Mouse (Mus musculus) adrenal gland, postnatal 10 days (tissue): ENCODE measurements at regions not wholly inside any gene's neighbourhood (a gene's known extent, or its start where the extent isn't known, plus 50 kb on each side); places are given as distances from the start of the nearest gene placed in this dataset.

Source experiments
- DNase-seq: peaks from one replicate; pipeline ENCODE4 v3.0.0; 2021; ENCODE audit warnings: mixed read lengths

DNA sequence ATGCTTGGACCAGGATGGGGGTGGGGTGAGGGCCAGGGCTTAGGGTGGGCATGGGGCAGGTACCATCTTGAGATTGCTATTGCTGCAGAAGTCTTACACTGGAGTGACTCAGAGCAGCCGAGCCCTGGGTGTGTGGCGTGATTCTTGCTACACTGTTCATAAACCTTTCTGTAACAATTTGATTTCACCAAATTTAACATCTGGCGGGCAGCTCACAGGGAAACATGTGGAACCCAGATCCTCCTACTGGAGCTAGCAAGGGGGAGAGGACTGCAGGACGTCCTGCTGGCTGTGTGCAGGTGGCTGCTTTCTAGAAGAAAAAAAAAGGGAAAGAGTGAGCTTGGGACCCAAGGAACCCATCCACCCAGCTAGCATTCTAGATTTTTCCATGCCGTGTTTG lies 719.7 kb downstream of the Vrk1 start:
- DNase-seq, result no peak

DNA sequence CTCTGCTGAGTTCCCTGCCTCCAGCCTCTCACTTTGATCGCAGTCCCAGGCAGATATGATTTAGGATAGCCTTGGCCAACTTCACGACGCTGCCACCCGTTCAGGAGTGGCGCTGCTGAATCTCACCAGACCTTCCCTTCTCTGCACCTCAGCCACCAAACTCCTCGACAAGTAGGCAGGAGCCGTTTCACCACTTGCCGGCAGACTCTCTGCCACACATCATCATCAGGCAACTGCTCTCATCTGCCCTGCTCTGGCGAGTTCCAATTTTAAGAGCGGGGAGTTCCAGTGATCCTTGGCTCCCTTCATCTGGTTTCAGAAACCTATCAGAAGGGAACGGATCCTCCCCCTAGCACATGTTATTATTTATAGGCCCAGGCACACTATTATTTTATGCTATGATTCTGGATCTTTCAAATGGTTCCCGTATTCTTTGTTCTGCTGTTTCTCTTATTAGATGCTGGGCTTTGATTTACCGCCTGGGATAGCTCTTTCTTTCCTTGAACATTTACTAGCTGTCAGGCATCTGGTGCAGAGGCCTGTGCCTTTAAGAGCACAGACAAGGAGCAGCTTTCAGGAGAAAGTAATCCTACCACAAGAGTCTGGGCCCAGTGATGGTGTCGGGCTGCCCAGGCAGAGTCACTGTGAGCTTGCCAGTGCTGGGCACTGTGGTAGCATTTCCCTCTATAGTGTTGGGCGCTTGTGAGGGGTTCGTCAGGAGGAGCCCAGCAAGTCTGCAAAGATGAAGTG lies 722.3 kb downstream of the Vrk1 start:
- no peak for DNase-seq

- no peak for DNase-seq
Measured at GRCm38 (mm10) chr12:106748765-106749164, 738.7 kb downstream of the Vrk1 start.

- no peak for DNase-seq
Measured at GRCm38 (mm10) chr12:106763552-106763951, 724.9 kb upstream of the 3110018I06Rik start.

- peak; percentile 19 for DNase-seq
Measured at GRCm38 (mm10) chr12:106764516-106764915, 723.9 kb upstream of the 3110018I06Rik start.

DNA sequence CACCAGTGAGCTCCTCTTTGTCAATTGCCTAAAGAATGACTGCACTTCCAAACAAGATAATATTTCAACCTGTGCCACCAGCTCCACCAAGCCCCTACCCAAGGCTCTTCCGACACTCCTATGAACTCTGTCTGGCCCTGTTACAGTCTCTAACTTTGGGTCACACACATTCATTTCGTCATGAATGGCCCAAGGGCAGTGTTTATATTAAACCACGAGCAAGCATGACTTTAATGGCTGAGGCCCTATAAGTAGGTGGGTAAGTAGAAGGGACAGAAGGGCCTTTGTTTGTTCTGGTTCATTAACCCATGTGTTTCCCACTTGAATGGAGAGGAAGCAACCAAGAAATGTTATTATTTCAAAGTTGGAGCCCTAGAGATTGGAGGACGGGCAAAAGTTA lies 714.9 kb upstream of the 3110018I06Rik start:
- DNase-seq, result no peak

DNA sequence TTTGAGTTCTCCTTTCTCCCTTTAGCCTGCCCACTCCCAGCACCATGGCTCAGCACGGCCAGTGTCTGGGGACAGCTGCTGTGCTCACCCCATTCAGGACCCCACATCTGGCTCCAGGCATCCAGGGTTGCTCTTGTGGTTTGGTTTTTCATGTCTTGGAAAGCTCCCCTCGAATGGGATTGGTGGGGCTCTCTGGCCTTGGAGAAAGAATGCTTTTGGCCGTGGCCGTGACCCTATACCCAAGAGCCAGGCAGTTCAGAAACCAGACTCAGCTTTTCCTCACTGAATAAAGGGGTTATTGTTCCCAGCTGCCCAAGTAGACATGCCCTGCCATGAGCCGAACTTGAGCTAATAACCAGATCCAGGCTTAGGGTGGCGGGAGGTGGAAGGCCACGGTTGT lies 691.8 kb upstream of the 3110018I06Rik start:
- DNase-seq, result no peak

DNA sequence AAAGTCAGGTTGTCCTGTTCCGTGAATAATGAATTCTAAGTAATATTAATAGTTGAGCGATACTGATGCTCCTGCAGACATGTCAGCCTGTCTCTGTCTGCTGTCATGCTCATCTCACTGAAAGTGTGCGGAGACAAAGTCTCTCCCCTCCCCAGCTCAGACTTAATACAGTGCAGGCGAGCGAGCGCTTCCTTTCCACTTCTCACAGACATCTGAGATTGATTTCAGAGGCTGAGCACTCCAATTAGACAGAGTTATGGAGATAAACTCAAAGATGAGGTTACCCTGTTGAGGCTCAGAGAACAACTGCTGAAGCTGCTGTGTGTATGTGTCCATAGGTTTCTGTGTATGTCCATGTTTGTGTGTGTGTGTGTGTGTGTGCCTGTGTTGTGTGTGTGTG lies 668.7 kb upstream of the 3110018I06Rik start:
- DNase-seq, result no peak

DNA sequence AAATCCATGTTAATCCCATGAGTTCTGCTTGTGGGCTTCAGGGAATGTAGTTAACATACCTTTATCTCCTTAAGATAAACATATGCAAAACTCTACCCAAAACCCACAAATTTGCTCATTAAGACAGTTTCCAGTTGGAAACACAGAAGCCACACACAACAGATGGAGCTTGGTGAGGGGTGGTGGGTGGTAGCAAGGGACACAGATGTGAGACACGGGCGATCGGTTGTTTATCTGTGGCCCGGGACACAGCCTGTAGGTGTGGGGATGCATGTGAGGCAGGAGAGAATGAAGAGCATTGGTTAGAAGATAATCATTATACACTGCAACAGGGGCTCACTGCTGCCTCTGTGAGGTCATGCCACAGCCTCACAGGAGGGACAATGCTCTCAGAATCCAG lies 666.1 kb upstream of the 3110018I06Rik start:
- DNase-seq, result no peak

DNA sequence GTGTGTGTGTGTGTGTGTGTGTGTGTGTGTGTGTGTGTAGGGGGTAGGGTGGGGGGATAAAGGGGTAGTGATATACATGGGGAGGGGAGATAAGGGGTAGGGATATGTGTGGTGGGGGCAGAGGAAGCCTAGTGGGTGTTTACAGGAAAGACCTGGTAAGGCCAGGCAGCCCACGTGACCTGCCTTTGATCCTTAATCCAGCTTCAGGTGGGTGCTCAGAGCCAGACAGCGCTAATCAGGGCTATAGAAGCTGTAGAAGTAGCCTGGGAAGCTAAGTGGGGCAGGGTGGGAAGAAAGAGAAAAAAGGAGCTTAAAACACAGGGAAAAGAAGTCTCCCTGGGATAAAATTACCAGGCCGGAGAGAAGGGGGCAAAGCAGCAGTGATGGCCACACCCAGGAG lies 659.9 kb upstream of the 3110018I06Rik start:
- no peak for DNase-seq

DNA sequence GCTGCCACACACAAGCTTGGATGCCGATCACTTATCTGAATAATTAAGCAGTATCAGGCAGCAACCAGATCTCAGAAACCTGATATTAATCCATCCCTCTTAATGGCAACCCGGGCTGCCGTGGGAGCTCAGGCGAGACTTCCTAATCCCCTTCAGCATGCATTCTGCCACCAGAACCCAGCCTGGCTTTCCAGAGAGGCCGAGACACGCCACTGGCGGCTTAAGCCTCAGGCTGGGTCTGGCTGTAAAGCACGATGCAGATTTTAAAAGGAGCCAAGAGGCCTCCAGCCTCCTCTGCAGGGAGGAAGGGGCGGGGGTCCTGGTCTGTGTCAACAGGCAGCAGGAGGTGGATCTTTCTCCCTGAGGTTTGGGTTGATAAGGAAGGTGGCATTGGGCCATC lies 659.1 kb upstream of the 3110018I06Rik start:
- no peak for DNase-seq

DNA sequence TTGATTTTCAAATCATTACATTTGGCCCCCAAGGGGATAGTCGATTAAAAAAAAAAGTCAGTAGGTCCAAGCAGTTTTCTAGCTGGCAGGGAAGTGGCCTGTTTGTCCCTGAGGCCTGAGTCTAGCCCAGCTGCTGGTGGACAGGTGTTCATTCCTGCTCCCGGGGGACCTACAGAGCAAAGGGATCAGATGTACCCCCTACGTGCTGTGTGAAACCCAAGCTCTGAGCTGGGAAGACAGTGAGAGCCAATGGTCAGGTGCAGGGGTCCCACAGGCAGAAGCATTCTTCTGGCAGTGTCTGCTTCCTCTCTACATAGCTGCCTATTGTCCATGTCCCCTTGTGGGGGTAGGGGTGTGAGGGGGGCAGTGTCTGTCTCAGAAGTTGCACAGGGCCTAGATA lies 653.2 kb upstream of the 3110018I06Rik start:
- no peak for DNase-seq

GRCm38 (mm10) chr12:106839618-106840017 lies 648.8 kb upstream of the 3110018I06Rik start:
- no peak for DNase-seq

- no peak for DNase-seq
Measured at GRCm38 (mm10) chr12:106840150-106840651, 648.2 kb upstream of the 3110018I06Rik start.

DNA sequence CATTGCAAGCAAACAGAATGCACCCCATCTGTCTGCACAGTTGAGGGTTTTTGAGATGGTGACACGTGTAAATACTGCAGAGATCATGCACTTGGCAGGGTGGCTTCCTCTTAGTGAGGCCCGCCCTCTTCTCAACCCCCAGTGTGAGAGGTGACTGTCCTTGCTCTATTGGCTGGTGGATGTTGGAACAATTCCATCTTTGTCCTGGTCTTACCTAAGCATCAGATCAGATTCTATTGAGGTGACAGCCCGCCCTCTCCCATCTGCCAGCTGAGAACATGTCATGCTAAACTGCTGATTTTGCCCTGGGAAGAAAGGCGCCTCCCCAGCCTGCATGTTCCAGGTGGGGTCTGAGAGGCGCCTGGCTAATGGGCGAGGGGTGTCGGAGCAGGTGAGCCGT lies 646.4 kb upstream of the 3110018I06Rik start:
- DNase-seq, result no peak

DNA sequence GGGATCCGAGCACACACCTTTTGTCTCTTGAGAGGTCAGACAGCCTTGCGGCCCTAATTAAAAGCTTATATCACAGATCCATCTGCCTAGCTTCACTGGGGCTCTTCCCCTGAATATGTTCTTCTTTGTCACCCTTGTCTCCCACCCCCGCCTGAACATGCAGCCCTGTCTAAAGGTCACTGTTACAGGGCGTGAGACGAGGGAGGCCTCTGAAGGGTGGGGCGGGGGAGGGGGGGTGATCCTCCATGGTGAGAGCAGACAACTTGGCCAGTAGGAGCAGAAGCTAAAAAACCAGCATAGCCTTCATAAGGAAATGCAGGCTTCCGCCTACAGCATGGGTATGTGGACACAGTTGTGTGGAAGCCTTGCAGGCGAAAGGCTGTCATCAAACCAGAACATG lies 646.0 kb upstream of the 3110018I06Rik start:
- DNase-seq, result no peak

GRCm38 (mm10) chr12:106851666-106852065 lies 636.8 kb upstream of the 3110018I06Rik start:
- no peak for DNase-seq

DNA sequence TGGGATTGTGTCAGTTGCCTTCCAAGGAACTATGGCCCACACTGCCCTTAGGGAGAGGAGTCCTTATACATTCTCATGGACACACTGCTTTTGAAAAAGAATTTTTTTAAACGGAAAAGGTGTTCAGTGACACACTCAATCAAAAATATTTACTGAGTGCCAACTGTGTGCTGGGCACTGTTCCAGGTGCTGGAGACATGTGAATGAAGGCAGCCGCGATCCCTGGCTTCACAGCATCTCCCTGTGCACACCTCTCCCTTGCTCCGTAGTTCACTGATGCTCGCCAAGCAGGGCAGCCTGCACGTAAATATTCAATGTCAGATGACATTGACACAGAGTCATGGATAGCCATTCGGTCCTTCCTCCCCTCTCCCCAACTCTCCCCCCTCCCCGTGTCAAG lies 635.7 kb upstream of the 3110018I06Rik start:
- DNase-seq, result no peak

DNA sequence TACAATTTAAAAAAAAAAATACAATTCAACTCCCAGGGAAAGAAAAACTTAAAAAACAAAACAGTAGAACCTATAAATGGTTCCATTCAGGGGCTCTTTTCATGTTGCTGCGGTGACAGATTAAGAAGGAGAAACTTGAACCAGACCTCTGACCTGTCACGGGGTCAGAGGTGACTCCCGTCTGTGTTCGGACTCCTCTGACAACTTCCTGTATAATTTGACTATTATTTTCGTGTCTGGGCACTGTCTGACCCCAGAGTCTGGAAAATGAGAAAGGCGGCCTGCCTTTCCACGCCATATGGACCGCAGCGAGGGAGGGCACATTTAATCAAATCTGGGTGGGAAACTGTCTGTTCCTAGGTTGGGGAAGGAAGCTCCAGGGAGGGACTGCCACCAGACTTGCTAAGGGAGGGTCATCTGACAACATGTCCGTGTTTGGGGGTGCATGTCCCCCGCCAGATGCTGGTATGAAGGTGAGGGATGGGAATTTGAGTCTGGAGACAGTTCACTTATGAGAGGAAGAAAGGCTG lies 634.7 kb upstream of the 3110018I06Rik start:
- no peak for DNase-seq

DNA sequence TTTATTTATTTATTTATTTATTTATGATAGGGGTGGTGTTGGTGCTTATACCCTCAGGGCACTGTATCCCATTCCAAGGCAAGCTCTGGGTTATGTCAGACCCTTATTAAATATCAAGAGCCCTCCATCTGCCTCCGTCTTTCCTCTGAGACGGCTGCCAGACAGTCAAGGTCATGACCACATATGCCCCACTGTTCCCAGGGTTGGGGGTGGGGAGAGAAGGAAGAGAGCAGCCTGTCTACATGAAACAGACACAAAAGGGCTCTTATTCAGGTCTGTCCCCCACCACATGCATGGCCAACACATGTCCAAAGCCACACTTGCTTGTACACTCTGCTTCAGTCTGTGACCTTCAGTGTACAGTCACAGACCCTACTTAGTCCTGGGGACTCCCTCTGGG lies 632.9 kb upstream of the 3110018I06Rik start:
- DNase-seq, result no peak

DNA sequence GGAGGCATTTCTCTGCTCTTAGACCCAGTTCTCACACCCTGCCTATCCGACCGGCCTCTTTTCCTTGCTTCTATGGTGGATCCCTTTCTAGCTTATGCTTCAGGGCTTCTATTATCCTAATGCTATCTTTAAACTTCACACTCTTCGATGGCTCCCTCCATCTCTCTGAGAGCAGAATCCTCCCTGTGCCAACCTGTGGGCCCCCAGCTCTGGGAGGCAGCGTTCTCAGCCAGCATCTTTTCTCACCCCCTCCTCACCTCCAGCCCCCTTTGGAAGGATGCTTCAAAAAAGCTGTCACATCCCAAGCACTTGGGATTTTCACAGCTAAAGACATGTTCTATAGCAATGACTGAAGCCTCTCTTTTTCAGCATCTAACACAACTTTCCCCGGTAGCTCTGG lies 626.8 kb upstream of the 3110018I06Rik start:
- DNase-seq, result no peak

DNA sequence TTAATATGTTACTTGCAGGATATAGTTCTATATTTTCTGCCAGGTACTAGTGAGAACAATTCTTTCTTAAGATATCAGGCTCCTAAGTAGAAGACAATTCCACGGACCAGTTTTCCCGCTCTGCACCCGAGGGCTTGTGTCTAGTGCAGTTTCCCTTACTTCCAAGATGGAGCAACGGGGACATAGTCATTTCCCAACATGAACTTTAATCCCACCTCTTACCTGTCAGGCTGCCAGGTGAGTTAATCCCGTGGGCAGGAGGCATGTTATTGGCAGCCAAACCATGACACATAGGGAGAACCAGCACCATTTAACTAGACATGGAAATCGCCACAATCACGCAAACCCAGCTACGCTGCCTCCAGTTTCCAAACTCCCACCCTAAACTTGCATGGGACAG lies 624.4 kb upstream of the 3110018I06Rik start:
- DNase-seq, result no peak

GRCm38 (mm10) chr12:106868036-106868435 lies 620.4 kb upstream of the 3110018I06Rik start:
- no peak for DNase-seq

GRCm38 (mm10) chr12:106871481-106871880 lies 617.0 kb upstream of the 3110018I06Rik start:
- no peak for DNase-seq
